Mouse (Mus musculus) lung, postnatal 14 days (tissue): ENCODE measurements around the gene Gjb3.

ENCODE experiments used
- DNase-seq: peaks from one replicate; pipeline ENCODE4 v3.0.0; 2021

The Gjb3 gene

DNA sequence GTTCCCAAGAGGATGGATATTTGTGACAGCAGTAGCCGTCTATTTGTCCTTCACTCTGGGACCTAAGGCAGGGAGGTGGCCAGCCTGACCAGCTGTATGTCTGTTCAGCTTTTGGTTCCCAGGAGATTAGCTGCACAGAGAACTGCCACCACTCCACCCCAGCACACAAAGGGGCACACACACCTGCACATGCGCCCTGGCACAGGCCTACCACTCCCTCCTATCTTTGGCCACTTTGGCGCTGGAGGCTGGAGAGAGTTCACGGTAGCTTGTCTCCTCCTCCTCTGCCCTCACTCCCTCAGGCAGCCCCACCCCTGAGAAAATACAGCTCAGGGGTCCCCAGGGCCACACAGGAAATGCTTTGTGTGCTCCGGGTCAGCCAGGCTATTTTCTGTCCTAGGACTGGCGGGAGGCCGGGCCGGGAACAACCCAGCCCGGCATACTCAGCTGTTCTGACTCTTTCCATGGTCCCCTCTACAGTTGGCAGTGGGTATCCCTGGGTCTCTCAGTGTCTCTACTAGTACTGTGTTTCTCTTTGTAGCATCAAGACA lies 52.1 kb downstream of the Gjb3 start:
- peak; percentile 40 for DNase-seq
